Mouse (Mus musculus) cerebellum, postnatal 25 days (tissue): ENCODE data around the gene Lcp1.

Experiments
- DNase-seq, 2 experiments: peaks; one replicate each; pipeline ENCODE4 v3.0.0; 2021; ENCODE audit warnings: mixed read lengths in 2 of 2

Lcp1 gene

GRCm38 (mm10) chr14:75208572-75209151 is 77.8 kb downstream of the Lcp1 start:
- DNase-seq = no peak

DNA sequence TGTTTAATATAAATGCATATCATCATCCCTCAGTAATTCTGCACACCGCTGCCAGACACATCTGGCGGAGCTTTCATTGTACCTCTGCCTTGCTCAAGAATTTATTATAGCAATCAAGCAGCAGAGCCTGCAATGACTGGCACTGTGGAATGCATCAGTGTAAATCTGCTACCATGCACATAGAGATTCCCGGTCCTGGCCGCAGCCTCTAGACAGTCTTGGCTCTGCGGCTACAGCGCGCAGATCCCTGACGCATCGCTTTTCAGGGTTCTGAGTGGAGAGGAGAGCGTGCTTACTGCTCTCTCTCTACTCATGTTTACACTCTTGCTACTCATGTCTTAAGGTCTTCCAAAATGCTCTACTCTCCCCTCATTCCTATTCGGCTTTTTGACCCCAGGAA is 82.9 kb downstream of the Lcp1 start:
- DNase-seq = no peak

DNA sequence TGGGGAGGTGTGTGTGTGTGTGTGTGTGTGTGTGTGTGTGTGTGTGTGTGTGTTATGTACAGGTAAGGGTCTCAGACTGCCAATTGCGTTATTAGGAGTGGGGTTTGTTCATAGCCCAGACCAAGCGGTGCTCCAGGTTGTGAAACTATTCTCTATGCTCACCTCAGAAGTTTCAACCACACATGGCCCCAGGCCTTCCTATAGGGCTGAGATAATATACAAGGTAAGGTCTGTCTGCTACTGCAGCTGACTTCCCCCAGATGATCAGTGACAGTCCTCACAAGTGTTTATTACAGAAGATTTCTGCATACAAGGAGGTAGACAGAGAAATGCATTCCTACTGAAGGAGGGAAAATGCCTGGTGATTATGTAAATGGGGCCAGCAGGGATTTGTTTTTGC is 87.9 kb downstream of the Lcp1 start:
- DNase-seq = no peak

DNA sequence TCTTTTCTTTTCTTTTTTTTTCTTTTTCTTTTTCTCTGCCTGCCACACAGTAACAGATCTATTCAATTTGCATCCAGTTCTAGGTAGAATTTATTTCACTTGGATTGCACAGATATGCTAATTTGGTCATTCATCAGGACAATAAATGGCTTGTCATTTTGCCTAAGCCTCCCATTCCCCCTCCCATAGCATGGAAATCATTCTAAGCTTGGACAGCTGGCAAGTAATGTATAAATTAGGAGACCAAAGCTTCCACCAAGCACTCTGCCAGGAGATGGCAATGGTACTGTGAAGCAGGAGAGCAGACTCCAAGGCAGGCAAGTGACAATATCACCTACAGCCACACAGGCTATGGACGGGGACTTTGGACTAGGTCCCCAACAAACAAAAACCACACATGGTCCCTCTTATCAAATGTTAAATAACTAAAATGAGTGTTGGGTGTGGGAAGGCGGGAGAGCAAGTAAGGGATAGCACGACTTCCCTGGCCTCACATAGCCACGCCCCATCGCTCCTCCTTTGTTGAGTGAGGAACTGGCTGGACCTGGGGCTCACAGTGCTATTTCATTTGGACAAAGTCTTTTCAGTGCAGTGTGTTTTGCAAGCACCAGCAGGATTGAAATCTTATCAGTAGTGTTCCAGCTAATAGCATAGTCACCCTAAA is 88.5 kb downstream of the Lcp1 start:
- no peak for DNase-seq

- no peak for DNase-seq
Measured at GRCm38 (mm10) chr14:75222386-75222785, 91.5 kb downstream of the Lcp1 start.

- no peak for DNase-seq
Measured at GRCm38 (mm10) chr14:75227453-75228084, 96.7 kb downstream of the Lcp1 start.

DNA sequence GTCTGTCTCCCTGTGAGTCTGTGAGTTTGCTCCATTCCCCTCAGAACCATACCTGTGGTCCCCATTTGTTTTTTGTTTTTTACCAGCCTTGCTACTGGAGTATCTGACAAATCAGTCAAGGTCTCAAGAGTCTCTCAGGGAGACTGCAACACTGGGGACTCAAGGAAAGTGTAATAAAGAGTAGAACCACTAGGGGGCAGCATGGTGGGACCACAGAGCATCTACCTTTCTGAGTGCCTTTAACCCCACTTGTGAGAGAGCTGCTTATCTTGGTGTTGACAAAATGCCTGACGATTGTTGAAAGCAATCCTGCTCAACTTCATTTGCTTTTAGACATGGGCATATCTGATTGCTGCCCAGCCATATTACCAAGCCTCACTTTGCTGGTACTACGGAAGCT is 98.9 kb downstream of the Lcp1 start:
- DNase-seq = peak; percentile 6 to 22

DNA sequence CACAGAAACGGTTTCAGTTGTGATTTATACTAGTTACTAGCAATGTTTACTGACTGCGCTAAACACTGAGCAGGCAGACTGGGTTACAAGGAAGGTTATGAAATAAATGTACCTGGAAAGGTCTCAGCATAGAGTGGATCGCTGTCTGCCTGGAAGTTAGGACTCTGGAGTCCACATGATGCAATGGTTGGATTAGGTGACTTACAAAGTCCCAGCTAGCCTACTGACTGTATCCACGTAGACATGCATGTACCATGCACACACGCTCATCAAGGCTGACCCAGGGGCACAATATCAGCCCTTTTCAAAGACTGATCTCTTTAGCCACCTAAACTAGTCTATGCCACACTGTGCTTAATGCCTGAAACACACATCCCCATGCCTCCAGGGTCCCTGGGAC is 102.2 kb downstream of the Lcp1 start:
- no peak for DNase-seq

GRCm38 (mm10) chr14:75235552-75235951 is 104.7 kb downstream of the Lcp1 start:
- DNase-seq = no peak

GRCm38 (mm10) chr14:75235955-75236635 is 105.2 kb downstream of the Lcp1 start:
- DNase-seq = peak in 1 of 2 experiments; percentile 6

DNA sequence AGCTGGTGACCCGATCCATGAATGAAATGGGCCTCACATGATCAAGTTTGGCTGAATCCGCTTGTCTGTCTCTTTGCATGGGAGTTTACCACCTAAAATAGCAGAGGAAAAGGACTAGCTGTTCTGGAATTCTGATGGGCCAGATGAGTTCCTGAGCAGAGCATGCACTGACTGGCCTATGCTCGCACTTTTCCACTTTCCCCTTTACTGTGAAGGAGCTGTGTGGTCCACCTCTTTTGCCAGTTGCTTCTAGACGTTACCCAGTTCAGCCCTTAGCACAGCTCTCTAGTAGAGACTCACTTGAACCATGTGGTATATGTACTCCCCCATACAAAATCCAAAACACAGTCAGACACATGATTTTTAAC is 105.7 kb downstream of the Lcp1 start:
- no peak for DNase-seq

- no peak for DNase-seq
Measured at GRCm38 (mm10) chr14:75237096-75237495, 106.2 kb downstream of the Lcp1 start.

DNA sequence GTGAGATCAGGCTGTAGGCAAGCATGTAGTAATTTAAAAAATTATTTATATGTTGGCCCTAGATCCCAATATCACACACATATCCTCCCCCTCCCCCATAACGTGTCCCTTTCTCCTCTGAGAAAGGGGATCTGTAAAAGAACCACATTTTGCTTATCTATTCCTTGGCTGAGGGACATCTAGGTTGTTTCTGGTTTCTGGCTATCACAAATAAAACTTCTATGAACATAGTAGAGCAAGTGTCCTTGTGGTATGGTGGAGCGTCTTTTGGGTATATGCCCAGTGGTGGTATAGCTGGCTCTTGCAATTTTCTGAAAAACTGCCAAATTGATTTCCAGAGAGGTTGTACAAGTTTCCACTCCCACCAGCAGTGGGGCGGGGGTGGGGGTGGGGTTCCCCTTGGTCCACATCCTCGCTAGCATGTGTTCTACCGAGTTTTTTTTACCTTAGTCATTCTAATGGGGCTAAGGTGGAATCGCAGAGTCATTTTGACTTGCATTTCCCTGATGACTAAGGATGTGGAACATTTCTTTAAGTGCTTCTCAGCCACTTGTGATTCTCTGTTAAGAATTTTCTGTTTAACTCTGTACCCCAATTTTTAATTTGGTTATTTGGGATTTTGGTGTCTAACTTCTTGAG is 107.3 kb downstream of the Lcp1 start:
- DNase-seq = no peak

DNA sequence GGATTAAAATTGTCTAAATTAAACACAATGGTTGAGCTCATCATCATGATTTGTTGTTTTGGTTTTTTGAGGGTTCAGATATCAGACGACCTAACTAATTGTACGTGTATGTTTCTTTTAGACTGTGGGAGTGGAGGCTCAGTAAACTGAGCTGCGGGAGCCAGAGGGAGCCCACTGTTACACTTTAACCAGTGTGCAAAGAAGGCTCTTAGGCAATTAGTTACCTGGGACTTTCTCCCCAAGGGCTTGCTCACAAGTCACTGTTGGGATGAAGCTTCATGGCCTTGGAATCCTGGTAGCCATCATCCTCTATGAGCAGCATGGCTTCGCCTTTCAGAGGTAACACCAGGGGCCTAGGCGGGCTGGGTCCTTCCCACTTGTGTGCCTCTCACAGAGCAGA is 111.2 kb downstream of the Lcp1 start, which contains the start of gene Cpb2:
Cpb2 (plus strand) TSS at position 201 of the 400 bp plus-strand sequence.
- no peak for DNase-seq

- peak in 1 of 2 experiments; percentile 12 for DNase-seq
Measured at GRCm38 (mm10) chr14:75246024-75247000, 115.4 kb downstream of the Lcp1 start.

GRCm38 (mm10) chr14:75250432-75250831 is 119.5 kb downstream of the Lcp1 start:
- no peak for DNase-seq

DNA sequence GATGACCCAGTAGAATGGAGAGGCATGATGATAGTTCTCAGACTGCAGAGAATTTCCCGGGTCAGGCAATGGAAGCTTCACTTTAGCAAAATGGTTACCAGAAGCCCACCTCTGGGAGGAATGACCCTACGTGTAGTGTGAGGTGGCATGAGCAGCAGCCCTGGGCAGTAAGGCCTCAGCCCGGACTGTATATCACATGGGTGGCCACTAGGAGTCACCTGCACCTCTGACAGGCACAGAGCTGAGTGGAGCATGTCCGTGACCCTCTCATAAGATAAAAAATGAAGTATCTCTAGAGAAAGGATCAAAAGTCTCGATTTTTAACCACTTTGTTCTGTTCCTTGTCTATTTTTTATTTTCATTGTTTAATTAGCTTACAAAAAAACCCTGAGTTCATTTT is 125.6 kb downstream of the Lcp1 start:
- peak in 1 of 2 experiments; percentile 15 for DNase-seq

DNA sequence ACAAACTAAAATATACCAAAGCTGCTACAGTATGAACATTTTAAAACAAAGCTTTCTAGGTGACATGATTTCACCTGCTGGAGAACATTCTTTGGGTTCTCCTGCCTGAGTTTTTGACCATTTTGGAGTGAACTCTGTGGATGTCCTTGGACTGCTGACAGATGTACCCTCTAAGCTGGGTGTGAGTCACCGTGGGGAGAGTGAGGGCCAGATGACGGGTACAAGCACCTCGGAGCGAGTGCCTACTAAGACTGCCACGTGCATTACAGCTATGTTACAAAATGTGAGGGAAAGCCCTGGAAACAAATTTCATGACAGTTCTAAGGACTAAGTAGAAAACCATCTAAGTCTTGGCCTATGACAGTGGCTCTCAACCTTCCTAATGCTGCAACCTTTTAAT is 138.6 kb downstream of the Lcp1 start:
- no peak for DNase-seq

GRCm38 (mm10) chr14:75279716-75280115 is 148.8 kb downstream of the Lcp1 start:
- no peak for DNase-seq

DNA sequence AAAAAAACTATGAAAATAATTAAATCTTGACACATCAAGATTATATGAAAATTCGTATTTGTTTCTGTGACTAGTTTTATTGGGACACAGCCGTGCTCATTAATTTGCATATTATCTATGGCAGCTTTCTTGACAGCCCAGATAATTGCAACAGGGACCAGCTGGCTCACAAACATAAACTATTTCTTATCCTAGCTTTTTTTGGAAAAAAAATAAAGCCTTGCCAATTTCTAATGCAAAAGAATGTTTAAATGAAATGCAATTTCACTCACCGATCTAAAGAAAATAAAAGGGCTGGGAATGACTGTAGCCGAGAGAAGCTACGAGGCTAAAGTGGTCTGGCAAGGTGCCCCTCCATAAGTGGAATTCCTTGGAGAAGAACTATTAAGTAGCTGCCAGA is 149.5 kb downstream of the Lcp1 start:
- no peak for DNase-seq
